Mouse (Mus musculus): ENCODE measurements at regions not wholly inside any gene's neighbourhood (a gene's known extent, or its start where the extent isn't known, plus 50 kb on each side); places are given as distances from the start of the nearest gene placed in this dataset.

- TF ChIP-seq CTCF (conservative IDR thresholded peaks at IDR 0.05; ENCODE audit: low read length) (no peak), POU5F1 (IDR thresholded peaks at IDR 0.05; ENCODE audit: borderline replicate concordance, low read length) (no peak), NANOG (IDR thresholded peaks at IDR 0.05; ENCODE audit: borderline replicate concordance, low read length) (peak; percentile 22; the same call in 1 of the 2 replicates)
Measured at GRCm38 (mm10) chr12:63468936-63469335, 1005.6 kb downstream of the Fscb start.
